Mouse (Mus musculus) C2C12 (cell line): Measurements from ENCODE around the gene Sh2d5. TPM values are rescaled to one million over a fixed set of nuclear protein-coding genes. Genes with fewer than 3 reads are reported as not detected.

Experiments
- H3K27me3 ChIP-seq: one replicate; pipeline ENCODE4 v1.6.1; 2011; ENCODE audit not compliant: control insufficient read depth, insufficient read depth, insufficient read length
- H3K36me3 ChIP-seq: one replicate; pipeline ENCODE4 v1.6.1; 2011; ENCODE audit not compliant: control insufficient read depth, insufficient read depth
- H3K4me3 ChIP-seq: one replicate; pipeline ENCODE4 v1.5.1; 2011; ENCODE audit warnings: mild to moderate bottlenecking, control low read depth; ENCODE audit not compliant: poor library complexity, insufficient read depth, severe bottlenecking
- H3K79me2 ChIP-seq: one replicate; pipeline ENCODE4 v1.6.1; 2011; ENCODE audit not compliant: control insufficient read depth, insufficient read depth
- H3K79me3 ChIP-seq: one replicate; pipeline ENCODE4 v1.6.1; 2011; ENCODE audit warnings: low read depth, control low read depth
- H3ac ChIP-seq: one replicate; pipeline ENCODE3; 2011; ENCODE audit warnings: low read depth; ENCODE audit not compliant: control insufficient read depth, insufficient read length
- CEBPB ChIP-seq: IDR thresholded peaks from one replicate; pipeline ENCODE4 v1.6.1; 2011; ENCODE audit warnings: low read depth, mild to moderate bottlenecking, control low read depth, moderate library complexity
- CTCF ChIP-seq: IDR thresholded peaks from one replicate; pipeline ENCODE4 v1.5.1; 2011; ENCODE audit not compliant: control insufficient read depth, insufficient read depth, insufficient read length
- FOSL1 ChIP-seq: IDR thresholded peaks from one replicate; pipeline ENCODE4 v1.8.0; 2011; ENCODE audit warnings: mild to moderate bottlenecking, low read length; ENCODE audit not compliant: poor library complexity, insufficient read depth, severe bottlenecking
- MAX ChIP-seq: IDR thresholded peaks from one replicate; pipeline ENCODE4 v1.6.1; 2011; ENCODE audit warnings: mild to moderate bottlenecking, control low read depth
- MYOD1 ChIP-seq: IDR thresholded peaks from one replicate; pipeline ENCODE4 v1.6.1; 2011; ENCODE audit warnings: low read depth; ENCODE audit not compliant: control insufficient read depth, insufficient read length
- MYOG ChIP-seq: IDR thresholded peaks from one replicate; pipeline ENCODE4 v1.6.1; 2011; ENCODE audit not compliant: control insufficient read depth, insufficient read length; ENCODE audit errors: extremely low read depth
- USF1 ChIP-seq: IDR thresholded peaks from one replicate; pipeline ENCODE4 v1.6.1; 2011; ENCODE audit warnings: low read depth, mild to moderate bottlenecking, control low read depth, moderate library complexity
- long read RNA-seq, 2 experiments: library from polyadenylated mRNA; unstranded; transcript quantifications; one replicate each; pipeline ENCODE4 v2.0.0; 2019 to 2020
- polyA plus RNA-seq: library from polyadenylated mRNA; unstranded; fragments of >200 nt; fragmentation: generic; extraction: Trizol; gene quantifications from one replicate; pipeline ENCODE4 v1.2.1, GENCODE M21; 2012; ENCODE audit warnings: missing spikeins

Gene Sh2d5
- 0.15 TPM for polyA plus RNA-seq
- long read RNA-seq, experiment 1, result 0 reads
- long read RNA-seq, experiment 2, result 0 reads

DNA sequence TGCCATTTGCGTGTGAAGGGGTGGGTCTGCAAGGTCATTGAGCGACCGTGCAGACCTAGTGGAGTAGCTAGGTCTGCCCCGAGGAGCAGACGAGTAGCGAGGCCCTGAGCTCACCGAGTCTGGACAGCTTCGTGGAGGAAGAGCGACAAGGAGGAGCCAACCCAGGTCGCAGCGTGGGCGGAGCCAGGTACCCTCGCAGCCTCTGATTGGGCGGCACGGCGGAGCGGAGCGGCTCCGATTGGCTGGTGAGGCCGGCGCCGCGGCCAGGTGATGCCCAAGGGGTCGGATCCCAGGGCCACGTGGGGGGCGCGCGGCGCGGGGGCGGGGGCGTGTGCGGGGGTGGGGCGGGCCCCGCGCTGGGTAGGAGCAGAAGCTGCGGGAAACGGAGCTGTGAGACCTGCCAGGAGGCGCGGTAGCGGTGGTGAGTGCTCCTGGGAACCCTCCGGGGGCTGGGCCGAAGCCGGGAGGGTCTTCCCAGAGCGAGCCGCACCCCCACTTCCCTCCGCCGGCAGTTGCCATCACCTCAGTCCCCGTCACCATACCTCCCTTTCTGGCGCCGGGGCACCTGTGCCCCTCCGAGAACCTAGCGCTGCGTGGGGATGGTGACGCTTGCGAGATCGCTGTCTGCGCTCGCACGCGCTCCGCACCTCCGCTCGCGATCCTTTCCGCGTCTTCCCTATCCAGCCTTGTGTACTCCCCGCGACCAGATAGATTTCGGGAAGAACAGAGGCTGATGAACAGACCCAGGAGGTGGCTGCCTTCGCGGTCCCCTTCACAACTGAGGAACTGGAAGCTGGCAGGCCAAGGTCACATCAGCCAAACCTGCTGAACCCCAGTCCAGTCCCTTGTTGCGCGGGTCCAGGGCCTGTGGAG, at the start of gene Sh2d5, which contains the start of gene Kif17:
TSS of gene Sh2d5 (plus strand) at position 316 of the 873 bp plus-strand sequence.
TSS of gene Kif17 (plus strand) at position 348 of the 873 bp plus-strand sequence.
- peaks cover 11% of the 10 kb centered on the region for H3K36me3 ChIP-seq
- no peak within 1 kb of the TSS for H3ac ChIP-seq
- H3K4me3 ChIP-seq, result no peak within 1 kb of the TSS
- H3K27me3 ChIP-seq, result no peaks in the 10 kb centered on the region
- no peaks in the 10 kb centered on the region for H3K79me3 ChIP-seq
- no peaks in the 10 kb centered on the region for H3K79me2 ChIP-seq
- no peak for TF ChIP-seq CTCF
- no peak for TF ChIP-seq MYOD1
- no peak for TF ChIP-seq MAX
- TF ChIP-seq USF1, result no peak
- TF ChIP-seq CEBPB, result no peak
- TF ChIP-seq MYOG, result no peak
- no peak for TF ChIP-seq FOSL1

DNA sequence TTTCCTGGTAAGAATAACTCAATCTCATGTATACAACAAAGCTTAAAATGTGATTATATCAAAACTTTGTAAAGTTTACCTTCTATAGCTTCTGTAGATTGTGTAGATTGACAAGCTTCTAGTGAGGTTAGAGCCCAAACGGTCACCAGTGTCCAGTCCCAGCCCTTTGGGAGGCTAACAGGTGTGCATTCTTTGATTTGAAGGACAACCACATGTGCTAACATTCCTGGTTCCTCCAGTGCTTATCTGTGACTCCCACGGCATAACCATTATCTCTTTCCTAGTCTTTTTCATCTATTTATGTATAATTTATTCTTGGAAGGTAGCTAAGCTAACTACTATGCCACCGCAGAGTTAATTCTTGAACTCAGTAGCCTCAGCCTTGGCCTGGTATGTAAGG, 49.4 kb upstream of the Sh2d5 start:
- no peak overlapping the region for H3ac ChIP-seq
- no peaks in the 10 kb centered on the region for H3K79me2 ChIP-seq
- no peak for TF ChIP-seq MYOG
- TF ChIP-seq FOSL1, result no peak
- TF ChIP-seq CTCF, result no peak
- TF ChIP-seq USF1, result no peak
- no peak for TF ChIP-seq MYOD1
- no peak for TF ChIP-seq CEBPB
- no peak for TF ChIP-seq MAX
- no peak overlapping the region for H3K4me3 ChIP-seq
- peaks cover 60% of the 10 kb centered on the region for H3K36me3 ChIP-seq
- no peaks in the 10 kb centered on the region for H3K79me3 ChIP-seq
- H3K27me3 ChIP-seq, result no peaks in the 10 kb centered on the region

- no peaks in the 10 kb centered on the region for H3K79me3 ChIP-seq
- no peak for TF ChIP-seq MAX
- TF ChIP-seq MYOD1, result no peak
- TF ChIP-seq CEBPB, result no peak
- no peak for TF ChIP-seq FOSL1
- TF ChIP-seq USF1, result no peak
- TF ChIP-seq MYOG, result no peak
- no peak for TF ChIP-seq CTCF
- no peaks in the 10 kb centered on the region for H3K79me2 ChIP-seq
- no peak overlapping the region for H3ac ChIP-seq
- no peak overlapping the region for H3K4me3 ChIP-seq
- H3K27me3 ChIP-seq, result no peaks in the 10 kb centered on the region
- peaks cover 59% of the 10 kb centered on the region for H3K36me3 ChIP-seq
Measured at GRCm38 (mm10) chr4:138201696-138202095, 48.5 kb upstream of the Sh2d5 start.

DNA sequence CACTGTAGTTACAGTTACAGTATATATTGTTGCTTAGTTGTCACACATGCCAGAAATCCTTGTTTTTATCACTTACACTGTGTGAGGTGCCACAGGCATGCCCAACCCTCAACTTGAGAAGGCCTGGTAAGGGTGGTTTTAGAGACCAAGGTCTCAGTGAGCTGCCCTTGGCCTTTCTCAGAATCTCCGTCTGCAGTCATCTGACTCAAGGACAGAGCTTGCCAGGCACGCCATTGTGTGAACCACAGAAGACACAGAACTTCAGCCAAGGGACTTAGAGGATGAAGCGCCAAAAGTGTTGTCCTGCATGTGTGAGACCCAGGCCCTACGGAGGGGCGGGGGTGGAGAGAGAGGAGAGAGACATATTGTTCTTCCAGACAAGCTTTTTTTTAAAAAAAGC, 40.1 kb upstream of the Sh2d5 start:
- Histone ChIP-seq H3K4me3 (no peak overlapping the region), H3ac (no peak overlapping the region), H3K27me3 (no peaks in the 10 kb centered on the region), H3K79me2 (no peaks in the 10 kb centered on the region), H3K36me3 (peaks cover 22% of the 10 kb centered on the region), H3K79me3 (no peaks in the 10 kb centered on the region)
- TF ChIP-seq FOSL1 (no peak), MAX (no peak), MYOG (no peak), CEBPB (no peak), CTCF (no peak), USF1 (no peak), MYOD1 (no peak)

DNA sequence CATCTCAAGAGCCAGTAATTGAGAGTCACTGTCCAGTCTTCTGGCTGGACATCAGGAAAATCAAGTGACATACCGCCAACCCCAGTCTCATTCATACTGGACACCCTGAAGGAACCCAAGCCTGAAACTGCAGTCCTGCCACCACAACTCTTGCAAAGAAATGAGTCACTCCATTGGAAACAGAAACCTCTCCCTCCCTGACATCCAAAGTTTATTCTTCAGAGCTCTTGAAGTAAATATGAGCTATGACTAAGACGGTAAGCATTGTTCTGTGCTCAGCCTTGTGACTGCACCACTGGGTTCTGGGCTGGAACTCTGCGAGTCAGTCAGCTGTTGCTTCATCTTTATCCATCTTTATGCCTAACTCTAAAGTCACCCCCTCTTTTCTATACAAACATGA, 36.3 kb upstream of the Sh2d5 start:
- Histone ChIP-seq H3K4me3 (no peak overlapping the region), H3K36me3 (peaks cover 10% of the 10 kb centered on the region), H3K27me3 (no peaks in the 10 kb centered on the region), H3K79me3 (peaks cover 16% of the 10 kb centered on the region), H3ac (no peak overlapping the region), H3K79me2 (peaks cover 24% of the 10 kb centered on the region)
- TF ChIP-seq FOSL1, result no peak
- TF ChIP-seq MYOG, result no peak
- no peak for TF ChIP-seq CEBPB
- TF ChIP-seq USF1, result no peak
- TF ChIP-seq CTCF, result no peak
- TF ChIP-seq MYOD1, result no peak
- TF ChIP-seq MAX, result no peak
